Mouse (Mus musculus) midbrain, embryonic 13.5 days (tissue): ENCODE results near the gene Flnc. TPM values are rescaled to one million over a fixed set of nuclear protein-coding genes. Genes with fewer than 3 reads are reported as not detected.
A peak's percentile ranks its signal among the peaks of the same experiment; 100 is the strongest.

Source experiments
- ATAC-seq: fragments of 200-750 bp; cut with Nextera tagmentation; 2 replicates; pipeline ENCODE4 v1.8.0; 2017; ENCODE audit warnings: mild to moderate bottlenecking, moderate TSS enrichment, moderate library complexity
- H3K27ac ChIP-seq: fragments of 300-500 bp; sonication (generic); 2 replicates; pipeline ENCODE4 v1.5.1; 2015; ENCODE audit warnings: inconsistent platforms, mild to moderate bottlenecking, moderate library complexity
- H3K27me3 ChIP-seq: fragments of 300-500 bp; sonication (generic); 2 replicates; pipeline ENCODE4 v1.6.1; 2015; ENCODE audit warnings: mild to moderate bottlenecking, inconsistent platforms
- H3K36me3 ChIP-seq: fragments of 300-500 bp; sonication (generic); 2 replicates; pipeline ENCODE4 v1.6.1; 2015; ENCODE audit warnings: mild to moderate bottlenecking, inconsistent platforms
- H3K4me1 ChIP-seq: fragments of 300-500 bp; sonication (generic); replicated peaks from 2 replicates; pipeline ENCODE4 v1.6.1; 2015; ENCODE audit warnings: inconsistent platforms
- H3K4me2 ChIP-seq: fragments of 300-500 bp; sonication (generic); replicated peaks from 2 replicates; pipeline ENCODE4 v1.6.1; 2015; ENCODE audit warnings: moderate library complexity, mild to moderate bottlenecking, inconsistent platforms
- H3K4me3 ChIP-seq: fragments of 300-500 bp; sonication (generic); replicated peaks from 2 replicates; pipeline ENCODE4 v1.5.1; 2015; ENCODE audit warnings: mild to moderate bottlenecking, inconsistent platforms
- H3K9ac ChIP-seq: fragments of 300-500 bp; sonication (generic); replicated peaks from 2 replicates; pipeline ENCODE4 v1.6.1; 2015; ENCODE audit warnings: mild to moderate bottlenecking, inconsistent platforms
- H3K9me3 ChIP-seq: fragments of 300-500 bp; sonication (generic); 2 replicates; pipeline ENCODE4 v1.6.1; 2016; ENCODE audit warnings: mild to moderate bottlenecking, inconsistent platforms
- WGBS: fragments of 180-500 bp; shearing (Covaris S2); methylation state at CpG from one replicate; pipeline ENCODE4 v1.1.7; 2015; 5-methylcytosine and 5-hydroxymethylcytosine counted together
- polyA plus RNA-seq: library from polyadenylated mRNA; unstranded; fragments of >200 nt; fragmentation: Nextera tagmentation; extraction: Ambion mirVana; gene quantifications from 2 replicates; pipeline ENCODE4 v1.2.1, GENCODE M21; 2015

Gene Flnc
- polyA plus RNA-seq, 1 experiment from 2014 or later: 3.8 TPM

GRCm38 (mm10) chr6:29433804-29434795, 1.0 kb downstream of the Flnc start:
- Histone ChIP-seq H3K27me3 (peaks cover 53% of the 10 kb centered on the region), H3K9ac (peak overlapping the region; percentile 57; the same call in 1 of the 2 replicates), H3K27ac (no peak overlapping the region), H3K4me1 (peaks cover 48% of the 10 kb centered on the region), H3K4me2 (peak overlapping the region; percentile 76), H3K36me3 (no peaks in the 10 kb centered on the region), H3K9me3 (no peaks in the 10 kb centered on the region), H3K4me3 (peak overlapping the region; percentile 42)
- 5% methylated on average over 27 of the region's 27 CpGs for WGBS
- ATAC-seq: no peak

GRCm38 (mm10) chr6:29434911-29435691, 2.0 kb downstream of the Flnc start:
- Histone ChIP-seq H3K9ac (peak overlapping the region; percentile 42; the same call in 1 of the 2 replicates), H3K9me3 (no peaks in the 10 kb centered on the region), H3K4me1 (peaks cover 48% of the 10 kb centered on the region), H3K36me3 (no peaks in the 10 kb centered on the region), H3K27ac (peak overlapping the region; percentile 76), H3K27me3 (peaks cover 53% of the 10 kb centered on the region), H3K4me2 (peak overlapping the region; percentile 76), H3K4me3 (0 out of 2 replicates have a peak overlapping the region, but pooled peaks have one; percentile 4)
- peak; percentile 59 for ATAC-seq
- 4% methylated on average over 12 of the region's 13 CpGs for WGBS

- H3K9me3 ChIP-seq: no peaks in the 10 kb centered on the region
- peaks cover 48% of the 10 kb centered on the region for H3K4me1 ChIP-seq
- H3K9ac ChIP-seq: 0 out of 2 replicates have a peak overlapping the region, but pooled peaks have one; percentile 23
- peak overlapping the region; percentile 76 for H3K27ac ChIP-seq
- H3K4me2 ChIP-seq: peak overlapping the region; percentile 76
- no peak overlapping the region for H3K4me3 ChIP-seq
- ATAC-seq: peak; percentile 47
- WGBS: 10% methylated on average over 6 of the region's 6 CpGs
- no peaks in the 10 kb centered on the region for H3K36me3 ChIP-seq
- H3K27me3 ChIP-seq: peaks cover 45% of the 10 kb centered on the region
Measured at GRCm38 (mm10) chr6:29435940-29436451, 2.9 kb downstream of the Flnc start.

GRCm38 (mm10) chr6:29436461-29436934, 3.4 kb downstream of the Flnc start:
- ATAC-seq: peak; percentile 56
- peak overlapping the region; percentile 76 for H3K4me2 ChIP-seq
- H3K4me3 ChIP-seq: no peak overlapping the region
- peak overlapping the region; percentile 76 for H3K27ac ChIP-seq
- WGBS: 2% methylated on average over 11 of the region's 11 CpGs
- no peaks in the 10 kb centered on the region for H3K9me3 ChIP-seq
- peak overlapping the region; percentile 56 for H3K9ac ChIP-seq
- H3K4me1 ChIP-seq: peaks cover 47% of the 10 kb centered on the region
- H3K27me3 ChIP-seq: peaks cover 41% of the 10 kb centered on the region
- H3K36me3 ChIP-seq: no peaks in the 10 kb centered on the region

- no peak overlapping the region for H3K9ac ChIP-seq
- peaks cover 15% of the 10 kb centered on the region for H3K27me3 ChIP-seq
- no peaks in the 10 kb centered on the region for H3K9me3 ChIP-seq
- no peak overlapping the region for H3K4me2 ChIP-seq
- H3K4me3 ChIP-seq: no peak overlapping the region
- peaks cover 25% of the 10 kb centered on the region for H3K4me1 ChIP-seq
- H3K27ac ChIP-seq: no peak overlapping the region
- no peak for ATAC-seq
- no peaks in the 10 kb centered on the region for H3K36me3 ChIP-seq
- 67% methylated on average over 4 of the region's 4 CpGs for WGBS
Measured at GRCm38 (mm10) chr6:29439251-29439650, 6.2 kb downstream of the Flnc start.

GRCm38 (mm10) chr6:29439789-29440188, 6.7 kb downstream of the Flnc start:
- H3K4me2 ChIP-seq: no peak overlapping the region
- ATAC-seq: no peak
- WGBS: 94% methylated on average over 6 of the region's 6 CpGs
- H3K4me3 ChIP-seq: no peak overlapping the region
- peaks cover 20% of the 10 kb centered on the region for H3K4me1 ChIP-seq
- H3K9ac ChIP-seq: no peak overlapping the region
- H3K27ac ChIP-seq: no peak overlapping the region
- no peaks in the 10 kb centered on the region for H3K36me3 ChIP-seq
- H3K27me3 ChIP-seq: peaks cover 10% of the 10 kb centered on the region
- no peaks in the 10 kb centered on the region for H3K9me3 ChIP-seq

- H3K9ac ChIP-seq: no peak overlapping the region
- no peak overlapping the region for H3K27ac ChIP-seq
- 69% methylated on average over 11 of the region's 11 CpGs for WGBS
- no peak overlapping the region for H3K4me3 ChIP-seq
- no peak overlapping the region for H3K4me2 ChIP-seq
- no peaks in the 10 kb centered on the region for H3K4me1 ChIP-seq
- no peak for ATAC-seq
- no peaks in the 10 kb centered on the region for H3K9me3 ChIP-seq
- H3K36me3 ChIP-seq: peaks cover 7% of the 10 kb centered on the region; the same call in 1 of the 2 replicates
- H3K27me3 ChIP-seq: no peaks in the 10 kb centered on the region
Measured at GRCm38 (mm10) chr6:29444773-29445172, 11.7 kb downstream of the Flnc start.

GRCm38 (mm10) chr6:29445354-29445753, 12.3 kb downstream of the Flnc start:
- no peak for ATAC-seq
- no peaks in the 10 kb centered on the region for H3K4me1 ChIP-seq
- no peak overlapping the region for H3K4me2 ChIP-seq
- 94% methylated on average over 7 of the region's 7 CpGs for WGBS
- H3K36me3 ChIP-seq: peaks cover 7% of the 10 kb centered on the region; the same call in 1 of the 2 replicates
- no peak overlapping the region for H3K9ac ChIP-seq
- H3K27ac ChIP-seq: no peak overlapping the region
- no peaks in the 10 kb centered on the region for H3K27me3 ChIP-seq
- H3K4me3 ChIP-seq: no peak overlapping the region
- H3K9me3 ChIP-seq: no peaks in the 10 kb centered on the region

GRCm38 (mm10) chr6:29449858-29450257, 16.8 kb downstream of the Flnc start:
- no peak overlapping the region for H3K9ac ChIP-seq
- H3K27ac ChIP-seq: no peak overlapping the region
- peaks cover 7% of the 10 kb centered on the region; the same call in 1 of the 2 replicates for H3K36me3 ChIP-seq
- WGBS: 37% methylated on average over 4 of the region's 4 CpGs
- H3K4me1 ChIP-seq: no peaks in the 10 kb centered on the region
- no peak overlapping the region for H3K4me3 ChIP-seq
- no peaks in the 10 kb centered on the region for H3K27me3 ChIP-seq
- ATAC-seq: no peak
- no peak overlapping the region for H3K4me2 ChIP-seq
- H3K9me3 ChIP-seq: no peaks in the 10 kb centered on the region

- H3K4me2 ChIP-seq: no peak overlapping the region
- ATAC-seq: no peak
- WGBS: 96% methylated on average over 6 of the region's 6 CpGs
- no peak overlapping the region for H3K27ac ChIP-seq
- peaks cover 7% of the 10 kb centered on the region; the same call in 1 of the 2 replicates for H3K36me3 ChIP-seq
- H3K9me3 ChIP-seq: no peaks in the 10 kb centered on the region
- no peak overlapping the region for H3K4me3 ChIP-seq
- no peak overlapping the region for H3K9ac ChIP-seq
- no peaks in the 10 kb centered on the region for H3K4me1 ChIP-seq
- no peaks in the 10 kb centered on the region for H3K27me3 ChIP-seq
Measured at GRCm38 (mm10) chr6:29450667-29451066, 17.6 kb downstream of the Flnc start.

GRCm38 (mm10) chr6:29461502-29461901, 28.4 kb downstream of the Flnc start:
- Histone ChIP-seq H3K4me1 (no peaks in the 10 kb centered on the region), H3K27ac (no peak overlapping the region), H3K9ac (no peak overlapping the region), H3K36me3 (no peaks in the 10 kb centered on the region), H3K4me2 (no peak overlapping the region), H3K9me3 (no peaks in the 10 kb centered on the region), H3K4me3 (no peak overlapping the region), H3K27me3 (no peaks in the 10 kb centered on the region)
- ATAC-seq: no peak
- WGBS: 59% methylated on average over 7 of the region's 7 CpGs
